Mouse (Mus musculus): Measurements from ENCODE around the gene Abhd4. TPM values are rescaled to one million over a fixed set of nuclear protein-coding genes. Genes with fewer than 3 reads are reported as not detected.

Abhd4 gene
- 42.1 and 49.1 TPM in 2 replicates for polyA plus RNA-seq (2014; fragmentation: Nextera tagmentation; extraction: Ambion mirVana)

DNA sequence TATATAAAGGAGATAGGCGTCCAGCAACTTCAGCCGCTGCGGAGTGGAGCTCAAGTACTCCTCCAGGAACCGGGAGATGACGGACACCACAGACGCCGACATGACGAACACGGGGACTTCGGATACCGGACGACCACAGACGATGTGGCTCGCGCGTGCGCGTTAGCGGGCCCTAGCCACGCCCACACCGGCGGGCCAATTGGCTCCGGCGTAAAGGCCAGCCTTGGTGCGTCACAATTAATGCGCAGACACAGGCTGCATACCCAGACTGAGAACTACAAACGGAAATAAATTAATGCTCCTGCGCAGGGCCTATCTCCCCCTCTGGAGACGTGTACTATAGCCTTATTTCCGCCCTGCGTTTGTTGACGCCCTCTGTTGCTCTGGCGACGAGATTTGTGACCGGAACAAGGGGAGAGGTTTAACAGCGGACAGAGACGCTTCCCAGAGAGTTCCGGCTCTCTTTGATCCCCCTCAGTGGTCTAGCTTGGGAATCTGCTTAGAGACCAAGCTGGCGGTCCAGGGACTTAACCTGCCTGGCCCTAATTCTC lies at the start of gene Abhd4, which contains the start of gene Dad1:
TSS of gene Abhd4 (plus strand) at position 448 of the 551 bp plus-strand sequence.
TSS of gene Dad1 (minus strand) at position 364 of the 551 bp plus-strand sequence.
- Histone ChIP-seq H3K36me3 (ENCODE audit: insufficient read depth) (no peaks in the 10 kb centered on the region), H3K9me3 (ENCODE audit: low read depth, low read length) (no peaks in the 10 kb centered on the region), H3K4me2 (peak within 1 kb of the TSS; percentile 71), H3K9ac (peak within 1 kb of the TSS; percentile 71), H3K4me3 (ENCODE audit: low read depth, low read length) (peak within 1 kb of the TSS; percentile 65), H3K4me1 (ENCODE audit: insufficient read depth) (peaks cover 19% of the 10 kb centered on the region), H3K27me3 (ENCODE audit: insufficient read depth, low read length) (no peaks in the 10 kb centered on the region), H3K27ac (ENCODE audit: low read depth) (peak within 1 kb of the TSS; percentile 79)
- DNase-seq (peak; percentile 99), ATAC-seq (ENCODE audit: insufficient read depth) (peak; percentile 99)
- WGBS = under 1% methylated on average over 39 of the region's 39 CpGs
- peak; percentile 37 for TF ChIP-seq CTCF (IDR thresholded peaks at IDR 0.05; ENCODE audit: low read depth)

DNA sequence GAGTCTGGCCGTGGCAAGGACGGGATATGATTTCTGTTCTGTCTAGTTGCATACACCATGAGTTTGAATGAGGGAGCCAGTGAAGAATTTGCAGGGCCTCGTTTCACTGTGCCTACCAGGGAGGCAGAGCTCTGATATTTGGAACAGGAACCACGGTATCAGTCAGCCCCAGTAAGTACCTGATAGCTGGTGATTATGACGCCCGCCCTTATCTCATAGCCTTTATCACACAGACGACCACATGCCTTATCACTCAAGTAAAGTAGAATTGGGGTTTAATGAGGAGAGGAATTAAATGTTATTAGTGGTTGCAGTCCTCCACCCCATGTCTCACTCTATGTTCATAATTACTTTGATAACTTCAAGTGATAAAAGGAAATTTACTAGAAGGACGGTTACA lies 49.7 kb upstream of the Abhd4 start:
- 54% methylated on average over 8 of the region's 8 CpGs for WGBS
- no peak for DNase-seq
- no peak; the same call in 1 of the 2 replicates for ATAC-seq (ENCODE audit: insufficient read depth)
- Histone ChIP-seq H3K27ac (ENCODE audit: low read depth) (no peak overlapping the region), H3K9ac (no peak overlapping the region), H3K4me2 (no peak overlapping the region), H3K9me3 (ENCODE audit: low read depth, low read length) (no peaks in the 10 kb centered on the region), H3K4me3 (ENCODE audit: low read depth, low read length) (no peak overlapping the region), H3K4me1 (ENCODE audit: insufficient read depth) (peaks cover 14% of the 10 kb centered on the region; the same call in 1 of the 2 replicates), H3K27me3 (ENCODE audit: insufficient read depth, low read length) (no peaks in the 10 kb centered on the region), H3K36me3 (ENCODE audit: insufficient read depth) (no peaks in the 10 kb centered on the region)
- no peak for TF ChIP-seq CTCF (IDR thresholded peaks at IDR 0.05; ENCODE audit: low read depth)

DNA sequence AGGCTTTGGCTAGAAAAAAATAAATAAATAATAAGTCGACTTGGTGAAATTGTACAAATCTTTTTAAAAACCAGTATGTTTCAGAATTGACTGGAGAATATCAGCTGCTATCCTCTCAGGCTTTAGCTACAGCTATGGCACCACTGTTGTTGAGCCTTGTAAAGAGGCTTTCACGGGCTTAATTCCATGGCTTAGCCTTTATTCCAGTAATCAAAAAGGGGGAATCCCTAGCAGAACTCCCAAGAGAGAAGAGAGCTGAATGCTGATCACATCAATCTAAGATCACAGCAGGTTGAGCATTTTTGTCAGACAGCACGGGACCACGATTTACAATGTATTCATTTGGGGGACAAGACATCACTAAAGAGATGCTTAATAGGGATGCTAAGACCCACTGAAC lies 49.2 kb upstream of the Abhd4 start:
- Histone ChIP-seq H3K4me1 (ENCODE audit: insufficient read depth) (peaks cover 14% of the 10 kb centered on the region; the same call in 1 of the 2 replicates), H3K27ac (ENCODE audit: low read depth) (no peak overlapping the region), H3K4me3 (ENCODE audit: low read depth, low read length) (no peak overlapping the region), H3K9ac (no peak overlapping the region), H3K27me3 (ENCODE audit: insufficient read depth, low read length) (no peaks in the 10 kb centered on the region), H3K4me2 (no peak overlapping the region), H3K9me3 (ENCODE audit: low read depth, low read length) (no peaks in the 10 kb centered on the region), H3K36me3 (ENCODE audit: insufficient read depth) (no peaks in the 10 kb centered on the region)
- no peak for ATAC-seq (ENCODE audit: insufficient read depth)
- no peak for TF ChIP-seq CTCF (IDR thresholded peaks at IDR 0.05; ENCODE audit: low read depth)
- 70% methylated on average over 4 of the region's 4 CpGs for WGBS
- no peak for DNase-seq

DNA sequence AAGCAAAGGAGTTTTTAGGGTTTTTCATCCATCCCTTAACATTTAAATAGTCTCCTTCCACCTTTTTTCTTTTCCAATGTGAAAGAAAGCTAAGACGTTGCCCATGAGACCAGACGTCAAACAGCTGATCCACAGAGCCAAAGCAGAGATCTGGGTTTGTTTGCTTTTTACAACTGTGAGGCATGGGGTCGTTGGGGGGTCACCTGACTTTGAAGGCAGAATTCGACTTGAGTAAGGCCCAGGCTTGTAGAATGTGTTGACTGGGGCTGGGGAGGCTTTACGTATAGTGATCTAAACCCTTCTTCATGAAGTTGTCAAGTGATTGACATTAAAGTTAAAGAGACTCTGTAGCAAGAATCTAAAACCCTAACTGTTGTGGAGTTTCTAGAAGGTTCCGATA lies 48.1 kb upstream of the Abhd4 start:
- no peak for DNase-seq
- no peak overlapping the region for H3K4me3 ChIP-seq (ENCODE audit: low read depth, low read length)
- no peak overlapping the region for H3K4me2 ChIP-seq
- WGBS = 36% methylated on average over 6 of the region's 6 CpGs
- H3K4me1 ChIP-seq (ENCODE audit: insufficient read depth) = peaks cover 14% of the 10 kb centered on the region; the same call in 1 of the 2 replicates
- no peak overlapping the region for H3K9ac ChIP-seq
- H3K27ac ChIP-seq (ENCODE audit: low read depth) = no peak overlapping the region
- H3K27me3 ChIP-seq (ENCODE audit: insufficient read depth, low read length) = no peaks in the 10 kb centered on the region
- no peaks in the 10 kb centered on the region for H3K36me3 ChIP-seq (ENCODE audit: insufficient read depth)
- no peaks in the 10 kb centered on the region for H3K9me3 ChIP-seq (ENCODE audit: low read depth, low read length)
- TF ChIP-seq CTCF (IDR thresholded peaks at IDR 0.05; ENCODE audit: low read depth) = no peak
- ATAC-seq (ENCODE audit: insufficient read depth) = no peak

DNA sequence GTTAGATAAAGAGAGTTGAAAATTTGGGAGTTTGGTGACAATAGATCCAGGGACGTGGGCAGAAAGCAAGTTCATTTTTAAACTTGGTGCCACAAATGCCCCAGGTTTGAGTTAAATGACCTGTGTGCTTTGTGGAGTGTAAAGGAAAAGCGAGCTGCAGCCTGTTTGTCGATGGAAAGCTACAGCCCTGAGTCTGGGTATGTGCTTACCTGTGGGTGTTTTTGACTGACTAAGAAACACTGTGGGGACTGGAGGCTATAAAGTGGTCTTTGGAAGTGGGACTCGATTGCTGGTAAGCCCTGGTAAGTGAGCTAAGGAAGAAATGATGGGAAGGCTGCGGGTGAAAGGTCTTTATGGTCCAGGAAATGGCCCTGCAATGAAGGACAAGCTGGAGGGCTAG lies 47.7 kb upstream of the Abhd4 start:
- Histone ChIP-seq H3K4me3 (ENCODE audit: low read depth, low read length) (no peak overlapping the region), H3K4me1 (ENCODE audit: insufficient read depth) (peaks cover 14% of the 10 kb centered on the region; the same call in 1 of the 2 replicates), H3K9ac (no peak overlapping the region), H3K36me3 (ENCODE audit: insufficient read depth) (no peaks in the 10 kb centered on the region), H3K27me3 (ENCODE audit: insufficient read depth, low read length) (no peaks in the 10 kb centered on the region), H3K4me2 (no peak overlapping the region), H3K9me3 (ENCODE audit: low read depth, low read length) (no peaks in the 10 kb centered on the region), H3K27ac (ENCODE audit: low read depth) (no peak overlapping the region)
- TF ChIP-seq CTCF (IDR thresholded peaks at IDR 0.05; ENCODE audit: low read depth) = no peak
- 71% methylated on average over 5 of the region's 5 CpGs for WGBS
- no peak for DNase-seq
- no peak for ATAC-seq (ENCODE audit: insufficient read depth)

DNA sequence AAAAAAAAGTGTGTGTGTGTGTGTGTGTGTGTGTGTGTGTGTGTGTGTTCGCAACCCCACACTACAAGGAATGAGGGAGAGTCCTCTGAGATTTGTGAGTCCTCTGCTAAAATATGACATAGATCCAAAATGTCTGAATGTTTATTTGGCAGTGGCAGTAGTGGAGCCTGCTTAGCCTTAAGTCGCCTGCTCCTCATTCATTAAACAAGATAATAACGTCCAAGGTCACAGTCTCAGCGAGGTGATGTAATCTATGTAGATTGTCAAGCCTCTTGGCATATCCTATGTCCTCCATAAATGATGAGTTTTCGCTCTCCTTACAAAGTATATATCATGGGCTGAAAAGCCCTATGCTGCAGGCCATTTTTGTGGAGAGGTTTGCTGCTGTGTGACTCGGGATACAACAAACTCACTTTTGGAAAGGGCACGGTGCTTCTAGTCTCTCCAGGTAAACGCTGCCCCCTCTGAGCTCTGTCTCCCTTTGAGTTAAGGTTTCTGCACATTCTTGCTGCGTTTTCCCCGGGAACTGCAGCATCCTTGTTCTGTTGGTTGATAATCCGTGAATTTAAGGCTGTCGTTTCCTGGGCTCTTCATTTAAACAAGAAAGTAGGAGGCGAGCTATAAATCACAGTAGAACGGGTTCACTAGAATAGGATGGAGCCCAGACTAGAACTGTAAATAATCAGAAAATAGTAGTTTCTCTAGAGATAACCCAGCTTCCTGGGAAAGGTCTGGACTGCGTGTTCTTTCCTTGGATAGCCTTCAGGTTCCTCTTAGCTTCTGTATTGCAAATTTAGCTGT lies 47.0 kb upstream of the Abhd4 start:
- peaks cover 14% of the 10 kb centered on the region; the same call in 1 of the 2 replicates for H3K4me1 ChIP-seq (ENCODE audit: insufficient read depth)
- no peaks in the 10 kb centered on the region for H3K9me3 ChIP-seq (ENCODE audit: low read depth, low read length)
- DNase-seq (no peak), ATAC-seq (ENCODE audit: insufficient read depth) (no peak)
- H3K27ac ChIP-seq (ENCODE audit: low read depth) = no peak overlapping the region
- H3K4me3 ChIP-seq (ENCODE audit: low read depth, low read length) = no peak overlapping the region
- TF ChIP-seq CTCF (IDR thresholded peaks at IDR 0.05; ENCODE audit: low read depth) = no peak
- H3K4me2 ChIP-seq = no peak overlapping the region
- H3K9ac ChIP-seq = no peak overlapping the region
- no peaks in the 10 kb centered on the region for H3K36me3 ChIP-seq (ENCODE audit: insufficient read depth)
- 34% methylated on average over 15 of the region's 15 CpGs for WGBS
- H3K27me3 ChIP-seq (ENCODE audit: insufficient read depth, low read length) = no peaks in the 10 kb centered on the region

GRCm38 (mm10) chr14:54207924-54208323 lies 46.1 kb upstream of the Abhd4 start:
- 77% methylated on average over 5 of the region's 5 CpGs for WGBS
- Histone ChIP-seq H3K27me3 (ENCODE audit: insufficient read depth, low read length) (no peaks in the 10 kb centered on the region), H3K4me3 (ENCODE audit: low read depth, low read length) (no peak overlapping the region), H3K9me3 (ENCODE audit: low read depth, low read length) (no peaks in the 10 kb centered on the region), H3K27ac (ENCODE audit: low read depth) (no peak overlapping the region), H3K4me1 (ENCODE audit: insufficient read depth) (peaks cover 14% of the 10 kb centered on the region; the same call in 1 of the 2 replicates), H3K36me3 (ENCODE audit: insufficient read depth) (no peaks in the 10 kb centered on the region), H3K9ac (no peak overlapping the region), H3K4me2 (no peak overlapping the region)
- TF ChIP-seq CTCF (IDR thresholded peaks at IDR 0.05; ENCODE audit: low read depth) = no peak
- DNase-seq = no peak
- ATAC-seq (ENCODE audit: insufficient read depth) = no peak

Measured in lung, embryonic 14.5 days (tissue).